Mouse (Mus musculus) ovary, postnatal 14 days (tissue): ENCODE data around the gene Vsir.

Experiments
- DNase-seq: peaks from one replicate; pipeline ENCODE4 v3.0.0; 2022; ENCODE audit warnings: low spot score

The Vsir gene

GRCm38 (mm10) chr10:60353241-60354002 lies 6.8 kb downstream of the Vsir start:
- DNase-seq = no peak

GRCm38 (mm10) chr10:60354003-60354325 lies 7.3 kb downstream of the Vsir start:
- no peak for DNase-seq

GRCm38 (mm10) chr10:60354881-60355677 lies 8.4 kb downstream of the Vsir start:
- no peak for DNase-seq

GRCm38 (mm10) chr10:60357441-60357840 lies 10.8 kb downstream of the Vsir start:
- no peak for DNase-seq

- no peak for DNase-seq
These were observed 11.2 kb downstream of the Vsir start for GRCm38 (mm10) chr10:60357901-60358300.

- no peak for DNase-seq
These were observed 12.1 kb downstream of the Vsir start for GRCm38 (mm10) chr10:60358776-60359175.

- DNase-seq = no peak
These were observed 15.1 kb downstream of the Vsir start for GRCm38 (mm10) chr10:60361615-60362309.

GRCm38 (mm10) chr10:60362310-60362628 lies 15.6 kb downstream of the Vsir start:
- DNase-seq = no peak

GRCm38 (mm10) chr10:60363426-60363825 lies 16.8 kb downstream of the Vsir start:
- no peak for DNase-seq

GRCm38 (mm10) chr10:60367145-60367544 lies 20.5 kb downstream of the Vsir start:
- no peak for DNase-seq

- no peak for DNase-seq
These were observed 21.3 kb downstream of the Vsir start for GRCm38 (mm10) chr10:60367904-60368303.

- DNase-seq = no peak
These were observed 22.8 kb downstream of the Vsir start for GRCm38 (mm10) chr10:60369405-60369804.

- no peak for DNase-seq
These were observed 23.4 kb downstream of the Vsir start for GRCm38 (mm10) chr10:60370098-60370497.

GRCm38 (mm10) chr10:60370601-60371061 lies 24.0 kb downstream of the Vsir start:
- DNase-seq = no peak

GRCm38 (mm10) chr10:60371596-60372386 lies 25.1 kb downstream of the Vsir start:
- DNase-seq = no peak

GRCm38 (mm10) chr10:60373543-60373936 lies 26.9 kb downstream of the Vsir start:
- no peak for DNase-seq

- no peak for DNase-seq
These were observed 27.4 kb downstream of the Vsir start for GRCm38 (mm10) chr10:60373937-60374578.

GRCm38 (mm10) chr10:60376704-60377103 lies 30.1 kb downstream of the Vsir start:
- DNase-seq = no peak

GRCm38 (mm10) chr10:60379419-60379957 lies 32.8 kb downstream of the Vsir start:
- DNase-seq = no peak

GRCm38 (mm10) chr10:60380229-60380628 lies 33.6 kb downstream of the Vsir start:
- DNase-seq = no peak
